Mouse (Mus musculus) cerebellum, adult 8-10 months (tissue): Measurements from ENCODE around the gene Prdm16.

Source experiments
- DNase-seq: peaks from one replicate; pipeline ENCODE4 v3.0.0; 2022

The Prdm16 gene

DNA sequence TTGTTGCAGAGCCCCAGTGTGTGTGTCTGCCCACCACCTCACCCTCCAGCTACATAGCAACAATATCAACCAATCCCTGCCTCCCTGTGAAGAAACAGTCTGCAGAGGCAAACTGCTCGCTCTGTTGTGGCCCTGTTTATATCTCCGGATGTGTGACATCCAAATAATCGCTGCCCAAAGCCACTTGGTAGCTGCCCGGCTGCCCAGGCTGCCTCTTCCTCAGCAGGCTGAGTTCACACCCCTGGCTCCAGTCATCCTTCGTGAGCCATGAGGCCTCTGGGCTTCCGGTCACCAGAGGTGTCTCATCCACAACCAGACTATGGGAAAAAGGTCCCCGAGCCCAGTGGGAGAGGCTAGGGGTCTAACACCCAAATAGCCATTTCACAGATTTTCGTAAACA, 164.1 kb downstream of the Prdm16 start:
- no peak for DNase-seq

DNA sequence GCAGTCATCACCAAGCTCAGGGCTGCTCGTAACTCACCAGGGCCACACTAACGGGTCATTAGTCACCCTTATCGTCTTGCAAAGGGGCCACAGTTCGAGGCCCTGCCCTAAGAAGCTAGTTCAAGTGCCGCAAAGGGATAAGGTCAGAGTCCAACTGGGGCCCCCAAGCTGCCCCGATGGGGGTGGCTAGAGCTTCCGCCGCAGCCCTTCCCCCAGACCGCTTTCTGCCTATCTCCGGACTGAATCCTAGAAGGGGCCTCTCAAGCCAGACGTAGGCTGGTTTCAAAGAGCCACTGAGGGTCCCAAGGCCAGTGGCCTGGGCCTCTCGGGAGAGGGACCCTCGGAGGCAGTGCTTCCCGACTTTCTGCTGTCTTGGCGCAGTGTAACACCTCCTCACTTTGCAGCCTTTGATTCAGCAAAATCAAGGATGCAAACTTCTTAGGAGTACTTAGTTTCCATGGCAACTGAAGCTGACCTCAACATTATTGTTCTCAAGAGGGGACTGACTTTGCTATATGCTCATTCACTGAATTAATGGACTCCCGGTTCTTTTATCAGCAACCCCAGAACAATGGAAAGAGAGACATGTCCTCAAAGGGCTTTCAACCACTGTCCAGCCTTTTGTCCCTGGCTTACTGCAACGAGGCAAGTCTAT, 165.1 kb downstream of the Prdm16 start:
- DNase-seq = no peak

DNA sequence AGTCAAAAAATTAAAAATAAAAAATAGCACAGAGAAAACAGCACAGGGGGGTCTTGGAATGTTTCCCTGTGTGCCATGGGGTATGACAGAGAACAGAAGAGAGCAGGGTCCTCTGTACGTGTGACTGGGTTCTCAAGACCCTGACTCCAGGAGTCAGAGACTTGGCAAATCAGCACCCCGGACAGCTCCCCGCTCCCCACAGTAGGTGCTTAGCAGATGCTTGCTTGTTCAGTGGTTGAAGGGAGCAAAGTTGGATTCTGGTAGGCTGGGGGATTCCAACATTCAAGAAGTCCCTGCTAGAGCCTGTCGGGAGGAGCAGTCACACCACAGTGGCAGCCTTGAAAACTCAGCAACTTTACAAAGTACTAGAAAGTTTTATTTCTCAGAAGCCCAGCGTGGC, 170.4 kb downstream of the Prdm16 start:
- DNase-seq = no peak

DNA sequence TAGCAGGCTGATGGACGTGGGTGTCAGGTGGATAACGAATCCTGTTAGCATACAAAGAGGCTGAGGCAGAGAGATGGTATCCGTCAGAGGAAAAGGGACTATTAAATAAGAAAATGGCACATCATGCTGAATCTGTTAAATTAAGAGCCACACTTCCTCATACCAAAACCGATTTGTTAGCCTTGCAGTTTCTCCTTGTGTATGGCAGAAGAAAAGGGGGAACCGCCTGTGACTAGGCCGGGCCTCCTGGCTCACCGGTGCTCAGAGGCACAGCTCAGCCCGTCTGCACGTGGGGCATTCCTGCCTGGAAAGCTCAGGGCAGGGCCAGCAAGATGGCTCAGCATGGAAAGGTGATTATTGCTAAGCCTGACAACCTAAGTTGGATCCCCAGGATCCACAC, 171.6 kb downstream of the Prdm16 start:
- no peak for DNase-seq

DNA sequence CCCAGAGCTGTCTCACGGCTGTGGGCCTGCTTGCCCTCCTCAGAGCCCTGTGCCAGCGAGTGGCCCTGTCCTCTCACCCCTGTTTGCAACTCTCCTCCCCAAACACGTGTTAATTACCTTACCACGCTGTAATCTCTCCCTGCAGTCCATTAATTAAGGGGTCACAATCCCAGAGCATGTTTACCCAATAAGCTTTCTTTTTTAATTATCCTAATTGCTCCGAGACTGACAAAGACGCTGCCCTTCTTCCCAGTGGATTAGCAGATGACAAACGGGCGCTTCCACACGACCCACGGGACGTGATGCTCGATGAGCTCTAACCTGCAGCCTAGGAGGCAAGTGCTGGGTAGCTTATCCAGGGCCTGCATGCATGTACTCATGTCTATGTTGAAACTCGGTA, 176.7 kb downstream of the Prdm16 start:
- no peak for DNase-seq

DNA sequence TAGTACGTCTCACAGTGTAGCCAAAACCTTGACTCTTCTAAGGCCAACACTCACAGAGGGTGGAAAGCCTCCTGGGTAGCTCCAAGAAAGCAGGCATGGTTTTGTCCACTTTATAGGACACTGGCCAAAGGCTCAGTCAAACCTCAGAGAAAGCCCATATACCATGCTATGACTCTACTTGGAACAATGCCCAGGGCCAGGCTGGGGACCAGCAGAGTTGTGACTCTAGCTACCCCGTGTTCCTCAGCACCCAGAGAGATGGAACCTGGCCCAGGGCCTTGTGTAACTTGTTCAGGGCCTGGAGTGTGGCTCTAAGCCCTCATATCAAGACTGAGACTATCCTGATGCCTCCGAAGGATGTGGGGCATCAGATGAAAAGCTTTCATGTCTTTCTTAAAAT, 178.9 kb downstream of the Prdm16 start:
- DNase-seq = no peak

DNA sequence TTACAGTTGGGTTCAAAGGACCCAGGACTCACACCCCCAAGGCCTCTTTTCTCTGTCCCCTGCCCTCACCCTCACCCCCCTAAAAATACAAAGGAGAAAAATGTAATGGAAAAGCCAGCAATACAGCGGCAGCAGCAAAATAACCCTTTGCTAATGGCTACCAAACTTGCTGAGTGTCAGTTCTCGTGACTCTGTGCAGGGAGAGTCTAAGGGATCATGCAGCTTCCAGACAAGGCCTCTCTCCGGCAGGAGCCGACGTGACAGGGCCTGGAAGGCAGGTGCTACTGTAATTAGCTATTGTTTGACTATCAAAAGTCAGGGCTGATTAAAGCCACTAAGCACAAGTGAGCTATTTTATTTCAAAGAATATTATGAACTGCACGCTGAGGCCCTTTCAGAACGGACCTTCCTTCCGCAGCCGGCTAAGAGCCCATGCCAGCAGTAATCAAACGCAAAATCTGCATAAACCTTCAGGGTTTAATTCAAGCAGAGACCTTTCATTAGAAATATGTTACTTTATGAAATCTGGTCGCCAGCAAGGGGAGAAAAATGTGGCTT, 180.3 kb downstream of the Prdm16 start:
- no peak for DNase-seq

DNA sequence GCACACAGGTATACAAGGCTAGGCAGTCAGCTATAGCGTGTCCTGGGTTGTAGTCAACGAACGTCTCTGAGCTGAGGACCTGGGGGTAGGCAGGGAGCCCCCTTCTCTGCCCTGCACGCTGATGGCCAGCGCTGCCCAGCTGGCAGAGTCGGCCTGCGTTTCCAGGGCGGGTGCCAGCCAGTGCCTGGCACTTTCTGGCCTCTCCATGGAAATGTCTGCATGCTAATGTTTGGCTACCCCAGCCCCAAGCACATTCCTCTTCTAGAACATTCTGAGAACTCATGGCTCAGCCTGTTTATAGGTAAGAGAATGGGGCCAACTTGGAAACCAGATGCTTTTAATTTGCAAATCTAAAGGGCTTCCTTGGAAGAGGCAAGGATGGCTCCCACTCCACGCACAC, 186.2 kb downstream of the Prdm16 start:
- no peak for DNase-seq

DNA sequence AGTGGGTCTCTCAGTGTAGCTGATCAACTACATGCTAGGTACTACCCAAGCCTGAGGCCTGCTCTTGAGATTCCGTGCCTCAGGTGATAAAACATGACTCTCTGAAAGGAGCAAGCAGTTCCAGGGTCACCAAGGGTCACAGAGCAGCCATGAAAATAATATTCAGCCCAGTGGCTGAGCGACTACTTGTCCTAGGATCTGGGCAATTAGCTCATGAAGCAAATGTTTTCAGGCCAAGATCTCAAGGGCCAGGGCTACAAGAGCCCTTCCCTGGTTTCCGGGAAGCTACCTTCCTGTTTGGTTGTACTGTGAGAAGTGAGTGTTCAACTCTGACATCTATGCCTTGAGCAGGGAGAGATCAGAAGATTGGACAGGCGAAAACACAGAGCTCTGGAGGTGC, 186.6 kb downstream of the Prdm16 start:
- DNase-seq = no peak

DNA sequence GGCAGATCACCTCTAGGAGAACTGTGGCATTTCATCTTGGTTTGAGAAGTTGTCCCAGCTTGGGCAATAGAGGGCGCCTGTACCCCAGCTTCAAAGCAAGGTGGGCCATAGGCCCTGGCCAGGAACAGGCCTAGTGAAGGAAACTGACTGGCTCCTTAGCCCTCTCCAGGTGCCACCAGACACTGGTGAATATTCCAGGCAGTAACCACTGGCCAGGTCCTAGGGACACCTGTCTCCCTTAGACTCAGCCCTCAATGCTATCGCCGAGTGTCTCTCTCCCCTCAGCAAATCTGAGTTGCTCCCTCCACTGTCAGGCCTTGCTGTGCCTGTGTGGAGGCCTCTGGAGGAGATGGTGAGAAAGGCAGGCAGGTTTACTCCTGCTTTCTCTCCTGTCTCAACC, 187.3 kb downstream of the Prdm16 start:
- no peak for DNase-seq

DNA sequence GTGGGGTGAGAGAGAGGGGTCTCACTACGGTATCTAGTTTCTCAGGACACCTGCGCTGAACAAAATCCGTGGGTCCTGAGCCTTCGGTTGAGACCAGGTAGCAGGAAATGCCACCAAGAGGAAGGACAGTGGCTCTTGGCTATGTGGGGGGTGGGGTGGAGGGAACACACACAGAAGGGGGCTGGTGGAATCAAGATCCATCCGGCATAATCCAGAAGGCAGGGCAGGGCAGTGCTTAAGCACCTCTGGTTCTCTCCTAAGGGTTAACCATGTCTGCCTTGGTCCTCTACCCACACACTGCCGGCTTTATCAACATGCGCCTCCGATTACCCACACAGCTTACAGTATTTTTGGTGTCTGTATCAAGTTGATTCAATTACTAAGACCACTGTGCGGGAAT, 191.0 kb downstream of the Prdm16 start:
- DNase-seq = no peak

DNA sequence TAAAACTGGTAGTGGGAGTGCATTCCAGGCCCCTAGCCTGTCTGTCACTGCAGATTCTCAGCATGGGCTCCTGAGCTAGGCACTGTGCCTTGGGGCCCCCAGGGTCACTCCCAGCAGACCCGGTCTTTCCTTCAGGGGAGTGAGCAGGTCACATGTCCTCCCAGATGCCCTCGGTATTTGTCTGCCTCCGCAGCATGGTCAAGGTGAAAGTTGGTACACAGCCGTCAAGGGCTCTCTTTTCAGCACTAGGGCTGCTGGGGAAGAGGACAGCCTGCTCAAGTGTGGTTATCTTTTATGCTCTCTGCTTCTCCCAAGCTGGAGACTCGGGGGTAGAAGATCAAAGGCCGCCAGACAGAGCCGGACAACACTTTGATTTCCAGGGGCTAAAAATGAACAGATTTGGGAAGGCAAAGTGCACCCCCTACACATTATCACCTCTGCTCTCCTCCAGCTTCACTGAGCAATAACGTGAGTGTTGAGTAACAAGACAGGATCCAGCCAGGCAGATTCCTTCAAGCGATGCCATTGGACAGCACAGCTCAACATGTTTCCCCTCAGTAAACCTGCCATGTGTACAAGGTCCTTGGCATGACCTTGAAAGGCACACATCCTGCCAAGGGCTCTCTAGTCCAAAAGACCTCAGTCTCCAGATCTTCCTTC, 193.9 kb downstream of the Prdm16 start:
- no peak for DNase-seq

DNA sequence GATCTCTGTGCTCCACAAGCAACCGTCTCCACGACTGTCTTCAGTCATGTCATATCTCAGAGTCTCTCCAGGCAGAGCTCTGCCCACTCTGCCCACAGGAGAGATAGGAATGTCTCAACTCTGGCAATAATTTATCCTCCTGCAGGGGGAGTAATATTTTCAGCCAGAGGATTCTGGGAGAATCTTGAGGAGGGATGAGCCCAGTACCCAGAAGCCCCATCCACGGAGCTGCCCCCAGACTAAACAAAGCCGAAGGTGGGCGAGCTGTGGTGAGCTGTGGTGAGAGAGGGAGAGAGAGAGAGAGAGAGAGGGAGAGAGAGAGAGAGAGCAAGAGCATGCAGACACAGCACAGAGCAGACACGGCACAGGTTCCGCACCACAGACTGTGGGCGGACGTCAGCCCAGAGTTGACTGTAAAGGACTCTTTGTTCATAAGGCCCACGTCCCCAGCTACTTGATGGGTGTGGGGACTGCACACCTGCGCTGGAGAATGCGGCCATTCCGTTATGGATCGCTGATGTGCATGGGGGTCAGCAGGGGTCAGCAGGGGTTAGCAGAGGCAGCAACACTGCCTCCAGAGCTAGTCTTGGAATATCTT, 197.1 kb downstream of the Prdm16 start:
- no peak for DNase-seq

DNA sequence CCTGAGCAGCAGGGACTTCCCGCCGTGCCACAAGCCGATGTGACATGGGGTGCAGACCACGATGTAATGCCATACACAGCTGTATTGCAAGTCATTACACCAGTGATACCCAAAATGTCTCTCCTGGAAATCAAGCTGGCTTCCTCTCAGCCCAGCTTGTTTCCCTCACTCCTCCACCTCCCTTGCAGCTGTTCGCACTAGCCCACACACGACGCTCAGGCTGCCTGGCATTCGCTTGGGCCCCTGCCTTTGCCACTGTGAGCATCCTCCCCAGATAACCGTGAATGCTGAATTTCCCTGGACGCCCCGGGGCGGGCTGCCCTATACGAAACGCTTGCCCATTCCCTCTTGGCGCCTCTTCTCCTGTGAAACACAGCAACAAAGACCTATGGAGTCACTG, 198.1 kb downstream of the Prdm16 start:
- no peak for DNase-seq

DNA sequence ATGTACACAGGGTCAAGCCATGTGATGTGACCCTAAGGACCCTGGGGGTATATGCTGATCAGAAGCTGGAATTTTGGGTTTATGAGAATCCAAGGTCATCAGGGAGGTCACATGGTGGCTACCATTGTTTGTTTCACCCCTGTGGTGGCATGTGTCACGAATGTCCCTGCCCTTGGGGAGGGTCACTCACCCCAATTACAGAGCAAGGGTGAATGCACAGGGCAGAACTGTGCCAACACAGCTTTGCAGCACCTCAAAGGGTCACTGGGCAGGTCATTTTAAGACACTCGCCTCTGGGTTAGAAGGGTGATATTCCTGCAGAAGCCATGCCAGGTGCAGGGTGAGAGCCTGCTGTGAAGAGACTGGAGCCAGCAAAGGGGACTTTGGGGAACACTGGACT, 206.9 kb downstream of the Prdm16 start:
- no peak for DNase-seq

DNA sequence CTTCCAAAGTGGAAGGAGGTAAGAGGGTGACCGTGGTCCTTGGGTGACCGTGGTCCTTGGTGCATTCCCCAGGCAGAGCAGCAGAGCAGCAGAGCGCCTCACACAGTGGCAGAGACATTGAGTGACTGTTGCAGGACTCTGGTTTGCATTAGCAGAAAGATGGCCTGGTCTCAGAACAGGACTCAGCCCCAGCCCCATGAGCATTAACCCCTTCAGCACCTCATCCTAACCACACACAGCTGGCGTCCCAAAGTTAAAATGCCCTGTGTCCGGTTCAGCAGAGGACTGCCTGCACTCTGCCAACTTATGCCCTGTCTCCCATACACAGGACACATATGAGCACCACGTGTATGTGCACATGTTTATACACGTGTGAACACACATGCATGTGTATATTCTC, 209.8 kb downstream of the Prdm16 start:
- DNase-seq = no peak

DNA sequence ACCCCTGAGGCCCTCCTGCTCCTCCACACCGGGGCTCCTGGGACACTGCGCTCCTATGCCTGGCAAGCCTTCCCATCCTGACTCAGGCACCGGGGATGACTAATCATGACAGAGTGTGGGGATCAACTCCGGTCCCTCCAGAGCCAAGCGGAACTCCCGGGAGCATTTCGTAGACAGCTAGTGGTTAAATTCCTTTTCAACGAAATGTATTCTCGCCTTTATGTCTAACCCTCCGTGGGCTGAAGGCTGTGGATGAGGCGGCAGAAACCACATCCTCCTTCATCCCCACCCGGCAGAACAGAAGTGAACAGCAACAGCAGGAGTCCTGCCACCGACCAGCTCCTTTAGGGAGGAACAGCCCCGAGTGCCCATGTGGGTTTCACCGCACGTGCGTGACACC, 211.4 kb downstream of the Prdm16 start:
- no peak for DNase-seq

DNA sequence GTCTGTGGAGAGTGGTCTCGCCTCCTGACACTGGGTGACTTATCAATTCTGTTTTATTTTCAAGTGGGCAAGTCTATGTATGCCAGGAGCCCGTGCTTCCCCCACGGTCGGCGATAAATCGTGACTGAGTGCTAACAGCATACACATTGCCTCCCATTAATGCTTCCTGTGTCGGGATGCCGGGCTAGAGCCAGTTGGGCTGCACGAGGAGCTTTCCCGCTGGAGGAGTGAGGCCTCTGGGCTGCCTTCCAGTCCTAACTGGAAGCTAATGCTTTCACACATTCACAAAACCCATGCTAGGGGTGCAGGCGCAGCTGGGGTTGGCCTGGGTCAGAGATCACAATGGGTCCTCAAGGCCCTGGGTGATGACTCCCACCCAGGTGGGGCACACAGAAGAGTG, 212.0 kb downstream of the Prdm16 start:
- no peak for DNase-seq

DNA sequence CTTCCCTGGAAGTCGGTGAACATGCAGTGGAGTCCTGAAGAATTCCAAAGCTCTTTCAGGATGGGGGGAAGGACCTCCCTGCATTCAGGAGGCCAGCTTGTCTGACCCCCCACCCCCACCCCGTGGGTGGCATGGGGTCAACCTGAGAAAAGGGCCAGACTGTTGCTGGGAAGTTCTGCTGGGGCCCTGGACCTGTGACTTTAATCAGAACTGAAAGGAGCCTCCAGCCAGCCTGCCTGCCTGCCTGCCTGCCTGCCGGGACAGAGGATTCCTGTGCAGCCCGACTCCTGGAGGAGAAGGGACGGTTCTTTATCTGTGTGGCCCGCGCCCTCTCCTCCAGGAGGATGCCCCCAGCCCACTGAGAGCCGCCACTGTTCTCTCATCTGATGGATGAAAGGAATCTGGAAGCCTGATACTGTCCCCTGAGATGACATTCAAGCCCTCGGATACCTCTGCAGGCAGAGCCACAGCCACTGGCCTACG, 214.2 kb downstream of the Prdm16 start:
- DNase-seq = no peak

DNA sequence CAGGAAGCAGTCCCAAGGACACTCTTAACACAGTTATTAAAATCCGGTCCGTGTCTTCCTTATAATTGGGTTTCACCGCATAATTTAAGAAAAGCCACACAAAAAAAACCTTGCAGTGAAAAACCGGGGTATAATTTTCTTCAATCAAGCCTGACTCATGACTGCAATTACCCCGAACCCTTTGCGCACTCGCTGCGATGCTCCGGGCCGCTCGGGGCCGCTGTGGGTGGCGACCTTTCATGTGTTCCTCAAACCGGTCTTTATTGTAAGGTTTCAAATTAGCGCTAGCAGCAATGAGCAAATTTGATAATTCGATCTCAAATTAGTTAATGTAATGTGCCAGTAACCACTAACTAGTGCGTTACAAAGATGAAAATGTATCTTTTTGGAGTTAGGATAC, 215.9 kb downstream of the Prdm16 start:
- DNase-seq = no peak

DNA sequence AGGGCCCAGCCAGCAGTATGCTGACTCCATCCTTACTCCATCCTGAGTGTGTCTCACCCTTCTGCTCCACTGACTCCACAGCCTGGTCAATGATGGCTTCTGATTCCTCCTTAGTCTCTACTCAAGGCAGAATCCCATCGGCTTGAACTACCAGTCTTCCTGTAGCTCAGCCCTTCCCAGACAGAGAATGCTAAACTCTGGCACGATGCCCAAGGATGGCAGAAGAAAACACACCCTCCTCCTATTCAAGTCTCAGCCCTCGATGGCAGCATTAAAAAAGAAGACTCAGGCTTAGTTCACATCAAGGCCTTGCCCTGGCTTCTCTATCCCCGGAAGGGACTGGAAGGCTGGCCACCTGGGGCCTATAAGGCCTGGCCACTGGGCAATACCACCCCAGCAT, 216.9 kb downstream of the Prdm16 start:
- no peak for DNase-seq

DNA sequence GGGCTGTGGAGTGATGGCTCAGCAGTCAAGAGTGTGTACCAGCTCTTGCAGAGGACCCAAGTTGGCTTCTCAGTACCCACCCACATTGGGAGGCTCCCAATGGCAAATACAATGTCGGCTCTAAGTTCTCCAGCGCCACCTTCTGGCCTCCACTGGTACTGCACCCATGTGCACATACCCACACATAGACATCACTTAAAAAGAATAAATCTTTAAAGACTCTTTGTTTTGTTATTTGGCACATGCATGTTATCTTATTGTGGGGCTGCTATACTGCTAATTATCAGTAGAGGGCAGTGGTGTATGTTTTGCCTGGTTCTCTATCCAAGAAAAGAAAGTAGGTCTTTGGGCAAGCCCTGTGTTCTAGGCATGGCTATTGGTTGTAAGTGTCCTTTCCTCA, 217.7 kb downstream of the Prdm16 start:
- DNase-seq = no peak

DNA sequence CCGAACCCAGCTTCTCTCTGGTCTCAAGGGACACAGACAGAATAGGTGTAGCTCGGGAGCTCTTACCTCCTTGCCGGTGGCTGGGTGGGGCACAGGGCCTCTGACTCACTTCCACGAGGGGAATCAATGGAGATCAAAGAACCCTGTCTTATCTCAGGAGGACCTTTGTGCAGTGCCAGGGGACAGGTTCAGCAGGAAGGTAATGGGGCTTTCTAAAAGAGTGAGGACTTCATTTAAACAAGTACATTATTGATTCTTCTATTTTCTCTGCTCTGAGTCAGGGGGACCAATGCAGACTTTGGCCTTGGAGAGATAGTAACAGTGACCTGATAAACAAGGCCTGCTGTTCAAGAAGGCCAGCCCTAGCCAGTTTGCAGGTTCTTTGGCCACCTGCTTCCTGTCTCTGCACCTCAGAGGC, 218.3 kb downstream of the Prdm16 start:
- DNase-seq = no peak

DNA sequence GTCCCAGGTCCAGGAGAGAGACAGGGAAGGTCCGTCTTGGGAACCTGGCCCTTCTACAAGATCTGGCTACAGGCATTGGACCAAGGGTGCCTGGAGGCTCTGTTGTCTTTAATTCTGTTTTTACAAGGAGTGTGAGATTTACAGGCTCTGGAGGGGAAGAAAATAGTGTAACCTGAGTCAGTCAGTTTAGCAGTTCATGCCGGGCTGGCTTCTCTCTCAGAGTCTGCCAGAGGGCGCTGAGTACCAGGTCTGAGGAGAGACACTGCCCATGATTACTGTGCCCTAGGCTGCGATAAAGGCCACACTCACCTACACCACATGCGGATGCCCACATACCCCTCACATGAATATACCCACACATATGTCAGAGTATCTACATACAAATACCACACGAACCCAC, 219.9 kb downstream of the Prdm16 start:
- no peak for DNase-seq
